Comparison of ENCODE assay signal across 9 mouse cellular contexts in the genomic region with DNA sequence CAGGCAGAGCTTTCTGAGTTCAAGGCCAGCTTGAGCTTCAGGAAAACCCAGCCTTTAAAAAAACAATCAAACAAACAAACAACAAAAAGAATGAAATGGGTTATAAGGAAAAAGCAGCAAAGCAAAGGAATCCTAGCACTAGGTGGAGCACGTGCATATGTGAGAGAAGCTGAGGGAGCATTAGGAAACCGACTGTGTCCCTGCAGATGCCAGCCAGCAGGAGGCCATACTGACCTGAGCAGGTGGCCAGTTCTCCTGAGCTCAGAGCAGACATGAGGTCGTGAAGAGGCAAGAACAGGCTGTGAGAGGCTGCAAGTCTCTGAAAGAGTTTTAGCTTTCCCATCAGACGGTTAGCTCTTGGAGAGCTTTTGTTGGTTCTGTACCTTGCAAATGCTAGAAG. TPM values are rescaled to one million over a fixed set of nuclear protein-coding genes. Genes with fewer than 3 reads are reported as not detected.
DNase-seq lines count a peak whose midpoint lies in the region; ATAC-seq and TF ChIP-seq lines count a peak whose summit lies in the region.
"Had no signal": no experiment of that assay in that cellular context is flagged by ENCODE, and none has a peak within 500 bp of the region (broad histone marks: within the 10 kb centered on the region; RNA-seq: fewer than 3 reads in every experiment).

No protein-coding gene starts in this region.

- POLR2A ChIA-PET in Patski (lab: Charles Lee) = no interaction called here

- no peak overlapping the region for H3K4me3 ChIP-seq in kidney, embryonic 14.5 days (ENCODE audit: low read length)
- no peak overlapping the region for H3K4me3 ChIP-seq in embryonic facial prominence, embryonic 10.5 days
- no peak overlapping the region for H3K4me3 ChIP-seq in lung, embryonic 14.5 days (ENCODE audit: low read depth, low read length)
- H3K4me3 ChIP-seq in forebrain, embryonic 11.5 days (ENCODE audit: low read depth, low read length) = no peak overlapping the region
- H3K4me3 ChIP-seq: heart, embryonic 15.5 days; limb, embryonic 15.5 days had no signal

- in situ Hi-C loops in Patski (cut with MboI; ENCODE audit: low pct_unique_long_range_greater_than_20kb) = no loop called here

- no peak overlapping the region for H3K9ac ChIP-seq in kidney, embryonic 14.5 days (ENCODE audit: low read depth, low read length)
- H3K9ac ChIP-seq in lung, embryonic 14.5 days = no peak overlapping the region
- no peak overlapping the region for H3K9ac ChIP-seq in forebrain, embryonic 11.5 days (ENCODE audit: low read length)
- H3K9ac ChIP-seq: heart, embryonic 15.5 days; limb, embryonic 15.5 days had no signal

- H3K9me3 ChIP-seq in kidney, embryonic 14.5 days (ENCODE audit: control insufficient read depth, low read length) = no peaks in the 10 kb centered on the region
- no peaks in the 10 kb centered on the region for H3K9me3 ChIP-seq in embryonic facial prominence, embryonic 10.5 days
- no peaks in the 10 kb centered on the region for H3K9me3 ChIP-seq in lung, embryonic 14.5 days (ENCODE audit: low read depth, low read length)
- no peaks in the 10 kb centered on the region for H3K9me3 ChIP-seq in forebrain, embryonic 11.5 days (ENCODE audit: control insufficient read depth, low read length)
- H3K9me3 ChIP-seq: heart, embryonic 15.5 days; limb, embryonic 15.5 days had no signal

- ATAC-seq in kidney, embryonic 14.5 days (ENCODE audit: low FRiP score, low TSS enrichment) = no peak
- no peak for ATAC-seq in Patski
- ATAC-seq in lung, embryonic 14.5 days (ENCODE audit: insufficient read depth) = no peak
- ATAC-seq in forebrain, embryonic 11.5 days (replicated peaks; ENCODE audit: low FRiP score) = no peak

- H3K27ac ChIP-seq in kidney, embryonic 14.5 days (ENCODE audit: low read depth, low read length) = no peak overlapping the region
- H3K27ac ChIP-seq in embryonic facial prominence, embryonic 10.5 days (replicated peaks) = no peak overlapping the region
- H3K27ac ChIP-seq in lung, embryonic 14.5 days (ENCODE audit: low read depth) = no peak overlapping the region
- no peak overlapping the region for H3K27ac ChIP-seq in forebrain, embryonic 11.5 days (ENCODE audit: low read depth, low read length)
- H3K27ac ChIP-seq: heart, embryonic 15.5 days; limb, embryonic 15.5 days had no signal

- H3K36me3 ChIP-seq in kidney, embryonic 14.5 days (ENCODE audit: control insufficient read depth, insufficient read depth, low read length) = peaks cover 93% of the 10 kb centered on the region
- H3K36me3 ChIP-seq in embryonic facial prominence, embryonic 10.5 days (replicated peaks) = peaks cover 100% of the 10 kb centered on the region
- peaks cover 92% of the 10 kb centered on the region for H3K36me3 ChIP-seq in lung, embryonic 14.5 days (ENCODE audit: insufficient read depth)
- H3K36me3 ChIP-seq in forebrain, embryonic 11.5 days (ENCODE audit: control insufficient read depth, insufficient read depth, low read length) = peaks cover 13% of the 10 kb centered on the region; the same call in 1 of the 2 replicates

- peak; percentile 15 for DNase-seq in kidney, adult 18-20 months
- DNase-seq in Patski (ENCODE audit: low read depth, low spot score) = no peak
- peak; percentile 15 for DNase-seq in embryonic facial prominence, embryonic 10.5 days (ENCODE audit: low spot score)
- DNase-seq in lung, embryonic 14.5 days = peak; percentile 24
- no peak for DNase-seq in forebrain, embryonic 11.5 days (ENCODE audit: low spot score)
- no peak for DNase-seq in left cerebral cortex, adult 18-20 months (ENCODE audit: low spot score in 2 of 2)

- CTCF ChIA-PET in Patski (lab: Charles Lee) = no interaction called here

- H3K4me2 ChIP-seq in kidney, embryonic 14.5 days (replicated peaks; ENCODE audit: low read depth, low read length) = no peak overlapping the region
- H3K4me2 ChIP-seq in lung, embryonic 14.5 days = no peak overlapping the region
- no peak overlapping the region for H3K4me2 ChIP-seq in forebrain, embryonic 11.5 days (ENCODE audit: low read depth, low read length, severe bottlenecking)
- H3K4me2 ChIP-seq: heart, embryonic 15.5 days; limb, embryonic 15.5 days had no signal

- 46% methylated on average over 4 of the region's 4 CpGs for WGBS in kidney, embryonic 14.5 days
- WGBS in embryonic facial prominence, embryonic 10.5 days = 48% methylated on average over 4 of the region's 4 CpGs
- WGBS in lung, embryonic 14.5 days = 33% methylated on average over 4 of the region's 4 CpGs
- WGBS in forebrain, embryonic 11.5 days = 48% methylated on average over 4 of the region's 4 CpGs

- TF ChIP-seq CTCF in Patski (IDR thresholded peaks at IDR 0.05) = peak; percentile 46
- TF ChIP-seq CTCF in lung, embryonic 14.5 days (IDR thresholded peaks at IDR 0.05; ENCODE audit: low read depth) = peak; percentile 70

- H3K4me1 ChIP-seq in kidney, embryonic 14.5 days (ENCODE audit: control insufficient read depth, insufficient read depth, low read length) = no peaks in the 10 kb centered on the region
- no peaks in the 10 kb centered on the region for H3K4me1 ChIP-seq in embryonic facial prominence, embryonic 10.5 days
- no peaks in the 10 kb centered on the region for H3K4me1 ChIP-seq in lung, embryonic 14.5 days (ENCODE audit: insufficient read depth)
- no peaks in the 10 kb centered on the region for H3K4me1 ChIP-seq in forebrain, embryonic 11.5 days (replicated peaks; ENCODE audit: control insufficient read depth, insufficient read depth, low read length)
- H3K4me1 ChIP-seq: heart, embryonic 15.5 days; limb, embryonic 15.5 days had no signal

- H3K27me3 ChIP-seq in kidney, embryonic 14.5 days (ENCODE audit: control insufficient read depth, insufficient read depth, low read length) = no peaks in the 10 kb centered on the region
- no peaks in the 10 kb centered on the region for H3K27me3 ChIP-seq in Patski
- no peaks in the 10 kb centered on the region for H3K27me3 ChIP-seq in embryonic facial prominence, embryonic 10.5 days (replicated peaks; ENCODE audit: low read depth, poor library complexity, severe bottlenecking)
- no peaks in the 10 kb centered on the region for H3K27me3 ChIP-seq in lung, embryonic 14.5 days (ENCODE audit: insufficient read depth, low read length)
- H3K27me3 ChIP-seq in forebrain, embryonic 11.5 days (ENCODE audit: control insufficient read depth, insufficient read depth, low read length) = no peaks in the 10 kb centered on the region
- H3K27me3 ChIP-seq: heart, embryonic 15.5 days; limb, embryonic 15.5 days had no signal

RNA-seq across cellular contexts. Expression of gene Gtf3c4, which starts 10.9 kb away (rescaled TPM):
- polyA plus RNA-seq in kidney, embryonic 14.5 days (2014; fragmentation: Nextera tagmentation; extraction: Ambion mirVana) = 16.4 and 31.7 TPM in 2 replicates
- 22.8 TPM for polyA plus RNA-seq in Patski (2021)
- 23.8 and 24.1 TPM in 2 replicates for polyA plus RNA-seq in embryonic facial prominence, embryonic 10.5 days (2016; fragmentation: Nextera tagmentation; extraction: Ambion mirVana)
- 27.8 and 29.0 TPM in 2 replicates for polyA plus RNA-seq in lung, embryonic 14.5 days (2014; fragmentation: Nextera tagmentation; extraction: Ambion mirVana)
- 36.3 and 36.6 TPM in 2 replicates for polyA plus RNA-seq in forebrain, embryonic 11.5 days (2014; fragmentation: Nextera tagmentation; extraction: Ambion mirVana)
- 10 to 100 TPM; 32.4 to 36.1 TPM for total RNA-seq in left cerebral cortex, adult 18-20 months (2021)

RNA-seq across cellular contexts. Expression of gene Ddx31, which starts 10.9 kb away (rescaled TPM):
- 9.4 and 20.0 TPM in 2 replicates for polyA plus RNA-seq in kidney, embryonic 14.5 days (2014; fragmentation: Nextera tagmentation; extraction: Ambion mirVana)
- polyA plus RNA-seq in Patski (2021) = 10.5 TPM
- polyA plus RNA-seq in embryonic facial prominence, embryonic 10.5 days (2016; fragmentation: Nextera tagmentation; extraction: Ambion mirVana) = 21.8 and 23.6 TPM in 2 replicates
- polyA plus RNA-seq in lung, embryonic 14.5 days (2014; fragmentation: Nextera tagmentation; extraction: Ambion mirVana) = 15.6 and 16.5 TPM in 2 replicates
- polyA plus RNA-seq in forebrain, embryonic 11.5 days (2014; fragmentation: Nextera tagmentation; extraction: Ambion mirVana) = 19.7 and 21.6 TPM in 2 replicates
- 1 to 10 TPM; 6.5 to 7.2 TPM for total RNA-seq in left cerebral cortex, adult 18-20 months (2021)

Comparison
In these comparisons a context has a peak if more than half of its experiments do, and no peak if none do; other contexts are left out.
1. DNase-seq: peak in kidney, adult 18-20 months (single experiment), embryonic facial prominence, embryonic 10.5 days (single experiment) and lung, embryonic 14.5 days (single experiment); none in Patski (single experiment), forebrain, embryonic 11.5 days (single experiment) and left cerebral cortex, adult 18-20 months (0 of 2).